Mouse (Mus musculus): ENCODE data around the gene Ctsz. TPM values are rescaled to one million over a fixed set of nuclear protein-coding genes. Genes with fewer than 3 reads are reported as not detected.

Ctsz gene
- polyA plus RNA-seq, 1 experiment from 2014 or later = 81.2 TPM

DNA sequence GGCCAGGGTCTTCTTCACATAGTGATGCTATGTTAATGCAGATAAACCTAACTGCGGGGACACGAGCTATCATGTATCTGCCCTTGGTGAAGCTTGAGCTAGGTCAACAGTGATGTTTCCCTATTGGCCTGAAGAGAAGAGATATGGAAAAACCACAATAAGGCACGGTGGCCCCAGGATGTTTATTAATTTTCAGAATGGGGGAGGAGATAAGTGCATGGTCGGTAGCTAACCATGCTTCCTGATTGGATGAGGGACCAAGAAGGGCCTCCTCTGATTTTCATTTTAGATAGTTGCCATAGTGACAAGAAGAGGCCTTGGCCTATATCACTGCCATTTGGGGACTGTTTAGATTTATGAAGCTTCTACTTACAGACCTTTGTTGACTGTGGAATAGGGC lies 31.5 kb upstream of the Ctsz start:
- Histone ChIP-seq H3K4me1 (replicated peaks; ENCODE audit: control insufficient read depth, insufficient read depth, low read length) (peaks cover 9% of the 10 kb centered on the region), H3K4me2 (ENCODE audit: low read length) (no peak overlapping the region), H3K27me3 (replicated peaks; ENCODE audit: control insufficient read depth, insufficient read depth, low read length) (no peaks in the 10 kb centered on the region), H3K36me3 (ENCODE audit: control insufficient read depth, insufficient read depth) (no peaks in the 10 kb centered on the region; the same call in 1 of the 2 replicates), H3K27ac (ENCODE audit: low read length) (no peak overlapping the region), H3K4me3 (replicated peaks; ENCODE audit: low read length) (no peak overlapping the region), H3K9ac (replicated peaks; ENCODE audit: low read depth, low read length) (no peak overlapping the region), H3K9me3 (ENCODE audit: control insufficient read depth, low read length) (no peaks in the 10 kb centered on the region)
- WGBS = 94% methylated on average over 4 of the region's 4 CpGs
- no peak for ATAC-seq

DNA sequence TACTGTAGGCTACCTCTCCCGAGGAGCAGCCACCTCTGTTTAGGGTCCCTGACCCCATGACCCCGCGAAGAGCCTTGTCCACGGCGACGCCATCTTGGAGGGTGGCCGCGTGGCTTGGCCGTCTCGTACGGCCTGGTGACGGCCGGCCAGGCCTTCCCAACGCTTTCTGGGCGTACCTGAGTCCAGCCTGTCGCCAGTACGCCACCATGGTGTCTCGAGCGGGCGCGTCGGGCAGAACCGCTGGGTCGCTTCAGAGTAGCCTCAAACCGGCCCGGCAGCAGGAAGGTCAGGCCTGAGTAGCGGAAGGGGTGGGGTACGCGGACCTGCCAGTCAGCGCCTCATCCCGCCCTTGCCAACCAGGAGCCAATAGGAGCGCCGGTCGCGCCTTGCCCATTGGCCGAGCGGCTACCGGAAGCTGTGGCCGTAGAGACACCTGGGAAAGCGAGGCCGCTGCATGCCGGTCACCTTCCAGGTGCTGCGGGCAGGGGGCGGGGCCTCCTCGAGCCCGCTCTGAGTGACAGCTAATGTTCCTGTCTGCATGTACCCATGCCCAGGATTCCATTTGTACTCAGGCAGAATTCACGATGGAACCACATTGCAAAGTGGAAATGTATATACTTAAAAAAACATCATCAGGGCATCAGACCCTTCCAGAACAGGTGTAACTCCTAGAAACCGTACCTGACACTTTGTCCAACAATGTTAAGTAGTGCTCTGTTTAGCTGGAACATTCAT lies 25.1 kb upstream of the Ctsz start, which contains the start of gene Atp5e:
TSS of gene Atp5e (minus strand) at position 317 of the 735 bp plus-strand sequence.
- WGBS = 3% methylated on average over 46 of the region's 48 CpGs
- Histone ChIP-seq H3K27me3 (replicated peaks; ENCODE audit: control insufficient read depth, insufficient read depth, low read length) (no peaks in the 10 kb centered on the region), H3K4me1 (replicated peaks; ENCODE audit: control insufficient read depth, insufficient read depth, low read length) (peaks cover 10% of the 10 kb centered on the region), H3K4me3 (replicated peaks; ENCODE audit: low read length) (peak within 1 kb of the TSS; percentile 97), H3K36me3 (ENCODE audit: control insufficient read depth, insufficient read depth) (peaks cover 10% of the 10 kb centered on the region; the same call in 1 of the 2 replicates), H3K9me3 (ENCODE audit: control insufficient read depth, low read length) (no peaks in the 10 kb centered on the region), H3K9ac (replicated peaks; ENCODE audit: low read depth, low read length) (peak within 1 kb of the TSS; percentile 93), H3K4me2 (ENCODE audit: low read length) (peak within 1 kb of the TSS; percentile 87), H3K27ac (ENCODE audit: low read length) (peak within 1 kb of the TSS; percentile 48; the same call in 1 of the 2 replicates)
- ATAC-seq = peak; percentile 100

DNA sequence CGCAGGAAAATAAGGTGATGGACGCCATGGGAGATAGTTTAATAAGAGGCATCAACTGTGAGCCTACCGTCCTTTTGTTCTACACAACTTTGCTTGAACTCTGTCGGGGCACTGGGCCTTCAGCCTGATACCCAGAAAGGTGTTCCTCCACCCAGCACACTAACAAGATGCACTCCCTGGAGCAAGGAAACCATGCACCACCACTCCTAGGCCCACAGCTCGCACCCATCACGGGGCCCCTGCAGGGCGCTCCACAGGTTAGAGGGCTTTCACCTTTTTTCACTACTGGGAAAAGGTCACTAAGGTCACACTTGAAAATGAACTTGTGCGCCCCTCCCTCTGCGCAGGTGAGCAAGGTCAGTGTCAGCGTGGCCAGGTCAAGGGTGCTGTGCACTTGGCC lies 24.5 kb upstream of the Ctsz start:
- Histone ChIP-seq H3K36me3 (ENCODE audit: control insufficient read depth, insufficient read depth) (peaks cover 10% of the 10 kb centered on the region; the same call in 1 of the 2 replicates), H3K4me3 (replicated peaks; ENCODE audit: low read length) (peak overlapping the region; percentile 97), H3K4me2 (ENCODE audit: low read length) (peak overlapping the region; percentile 87), H3K27me3 (replicated peaks; ENCODE audit: control insufficient read depth, insufficient read depth, low read length) (no peaks in the 10 kb centered on the region), H3K4me1 (replicated peaks; ENCODE audit: control insufficient read depth, insufficient read depth, low read length) (peaks cover 10% of the 10 kb centered on the region), H3K27ac (ENCODE audit: low read length) (no peak overlapping the region), H3K9me3 (ENCODE audit: control insufficient read depth, low read length) (no peaks in the 10 kb centered on the region), H3K9ac (replicated peaks; ENCODE audit: low read depth, low read length) (peak overlapping the region; percentile 93)
- WGBS = 37% methylated on average over 10 of the region's 10 CpGs
- ATAC-seq = peak; percentile 14

DNA sequence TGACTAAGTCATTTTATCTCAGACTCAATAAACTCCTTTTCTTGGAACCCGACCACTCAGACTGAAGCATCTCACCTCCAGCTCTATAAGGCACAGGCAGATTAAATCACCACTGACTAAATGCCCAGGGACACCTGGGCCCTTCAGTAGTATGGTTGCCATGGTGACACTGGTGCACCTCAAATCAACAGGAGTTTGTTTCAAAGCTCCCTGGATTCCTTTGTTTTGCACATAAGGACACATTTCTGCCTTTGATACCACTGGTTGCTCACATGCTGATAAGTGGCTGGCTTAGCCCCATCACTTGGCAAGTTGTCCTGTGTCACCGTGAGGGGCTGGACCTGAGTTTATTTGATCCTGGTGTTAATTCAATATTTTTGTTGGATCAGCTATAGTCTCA lies 20.5 kb upstream of the Ctsz start:
- Histone ChIP-seq H3K27ac (ENCODE audit: low read length) (no peak overlapping the region), H3K27me3 (replicated peaks; ENCODE audit: control insufficient read depth, insufficient read depth, low read length) (no peaks in the 10 kb centered on the region), H3K9me3 (ENCODE audit: control insufficient read depth, low read length) (no peaks in the 10 kb centered on the region), H3K4me2 (ENCODE audit: low read length) (no peak overlapping the region), H3K36me3 (ENCODE audit: control insufficient read depth, insufficient read depth) (peaks cover 10% of the 10 kb centered on the region; the same call in 1 of the 2 replicates), H3K4me3 (replicated peaks; ENCODE audit: low read length) (no peak overlapping the region), H3K4me1 (replicated peaks; ENCODE audit: control insufficient read depth, insufficient read depth, low read length) (peaks cover 10% of the 10 kb centered on the region), H3K9ac (replicated peaks; ENCODE audit: low read depth, low read length) (no peak overlapping the region)
- WGBS = 40% methylated on average over 2 of the region's 2 CpGs
- no peak for ATAC-seq

DNA sequence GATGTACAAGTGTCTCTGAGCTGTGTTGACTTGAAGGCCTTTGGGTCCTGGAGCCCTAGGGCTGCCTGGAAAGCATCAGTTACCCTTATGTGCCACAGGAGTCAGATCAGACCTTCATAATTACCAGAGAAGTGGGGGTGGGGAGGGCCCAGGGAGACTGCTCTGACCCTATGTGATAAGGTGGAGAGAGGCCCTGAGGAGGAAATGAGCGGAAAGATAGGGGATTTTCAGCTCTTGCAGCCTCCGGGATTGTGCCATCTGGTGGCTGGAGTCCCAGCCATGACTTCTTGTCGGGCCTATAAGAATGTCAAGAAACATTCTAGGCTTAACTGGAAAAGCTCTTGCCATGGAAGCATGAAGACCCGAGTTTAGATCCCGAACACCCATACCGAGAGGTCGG lies 14.8 kb upstream of the Ctsz start:
- Histone ChIP-seq H3K4me2 (ENCODE audit: low read length) (no peak overlapping the region), H3K36me3 (ENCODE audit: control insufficient read depth, insufficient read depth) (no peaks in the 10 kb centered on the region), H3K9ac (replicated peaks; ENCODE audit: low read depth, low read length) (no peak overlapping the region), H3K9me3 (ENCODE audit: control insufficient read depth, low read length) (no peaks in the 10 kb centered on the region), H3K4me3 (replicated peaks; ENCODE audit: low read length) (no peak overlapping the region), H3K4me1 (replicated peaks; ENCODE audit: control insufficient read depth, insufficient read depth, low read length) (no peaks in the 10 kb centered on the region), H3K27me3 (replicated peaks; ENCODE audit: control insufficient read depth, insufficient read depth, low read length) (no peaks in the 10 kb centered on the region), H3K27ac (ENCODE audit: low read length) (no peak overlapping the region)
- 75% methylated on average over 7 of the region's 7 CpGs for WGBS
- no peak for ATAC-seq

DNA sequence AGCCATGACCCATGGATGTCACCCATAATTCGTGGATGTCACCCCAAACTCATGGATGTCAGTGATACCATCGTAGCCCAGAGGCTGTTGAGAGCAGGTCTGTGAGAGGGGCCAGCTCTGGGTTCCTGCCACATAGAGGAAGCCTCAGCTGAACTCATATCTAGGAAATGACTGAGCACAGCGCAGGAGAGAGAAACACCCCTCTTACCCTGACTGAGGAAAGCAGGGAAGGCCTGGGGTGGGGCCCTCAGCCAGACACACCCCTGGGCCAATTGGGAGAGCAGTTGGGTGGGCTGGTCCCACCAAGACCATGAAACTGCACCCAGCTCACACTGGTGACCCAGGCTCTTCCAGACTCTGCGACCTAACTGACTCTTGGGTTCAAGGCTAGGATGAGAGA lies 11.5 kb upstream of the Ctsz start, which contains the start of gene Tubb1:
TSS of gene Tubb1 (plus strand) at position 343 of the 400 bp plus-strand sequence.
- Histone ChIP-seq H3K4me1 (replicated peaks; ENCODE audit: control insufficient read depth, insufficient read depth, low read length) (no peaks in the 10 kb centered on the region), H3K4me2 (ENCODE audit: low read length) (no peak within 1 kb of the TSS), H3K4me3 (replicated peaks; ENCODE audit: low read length) (no peak within 1 kb of the TSS), H3K36me3 (ENCODE audit: control insufficient read depth, insufficient read depth) (no peaks in the 10 kb centered on the region), H3K9me3 (ENCODE audit: control insufficient read depth, low read length) (no peaks in the 10 kb centered on the region), H3K9ac (replicated peaks; ENCODE audit: low read depth, low read length) (no peak within 1 kb of the TSS), H3K27me3 (replicated peaks; ENCODE audit: control insufficient read depth, insufficient read depth, low read length) (no peaks in the 10 kb centered on the region), H3K27ac (ENCODE audit: low read length) (no peak within 1 kb of the TSS)
- 84% methylated on average over 4 of the region's 4 CpGs for WGBS
- ATAC-seq = no peak

DNA sequence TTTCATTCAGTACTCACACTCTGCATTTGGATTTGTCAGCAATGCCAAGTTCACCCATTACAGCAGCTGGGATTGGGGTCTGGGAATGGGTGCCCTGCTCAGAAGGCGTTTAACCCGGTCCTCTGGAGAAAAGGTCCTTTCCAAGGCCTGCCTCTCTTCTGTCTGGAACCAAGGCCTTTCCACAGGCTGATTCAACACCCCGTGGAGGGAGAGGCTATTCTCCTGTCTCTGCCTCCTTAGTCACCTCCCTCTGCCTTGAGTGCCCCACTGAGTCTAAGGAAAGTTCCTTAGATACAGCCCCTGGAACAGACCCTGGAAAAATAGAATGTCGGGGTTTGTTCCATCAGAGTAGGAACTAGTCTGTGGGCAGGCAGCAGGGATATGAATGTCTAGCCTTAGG lies 9.6 kb upstream of the Ctsz start:
- Histone ChIP-seq H3K27me3 (replicated peaks; ENCODE audit: control insufficient read depth, insufficient read depth, low read length) (no peaks in the 10 kb centered on the region), H3K27ac (ENCODE audit: low read length) (no peak overlapping the region), H3K4me1 (replicated peaks; ENCODE audit: control insufficient read depth, insufficient read depth, low read length) (no peaks in the 10 kb centered on the region), H3K4me2 (ENCODE audit: low read length) (no peak overlapping the region), H3K9ac (replicated peaks; ENCODE audit: low read depth, low read length) (no peak overlapping the region), H3K4me3 (replicated peaks; ENCODE audit: low read length) (no peak overlapping the region), H3K9me3 (ENCODE audit: control insufficient read depth, low read length) (no peaks in the 10 kb centered on the region), H3K36me3 (ENCODE audit: control insufficient read depth, insufficient read depth) (no peaks in the 10 kb centered on the region)
- 93% methylated on average over 4 of the region's 4 CpGs for WGBS
- no peak for ATAC-seq

DNA sequence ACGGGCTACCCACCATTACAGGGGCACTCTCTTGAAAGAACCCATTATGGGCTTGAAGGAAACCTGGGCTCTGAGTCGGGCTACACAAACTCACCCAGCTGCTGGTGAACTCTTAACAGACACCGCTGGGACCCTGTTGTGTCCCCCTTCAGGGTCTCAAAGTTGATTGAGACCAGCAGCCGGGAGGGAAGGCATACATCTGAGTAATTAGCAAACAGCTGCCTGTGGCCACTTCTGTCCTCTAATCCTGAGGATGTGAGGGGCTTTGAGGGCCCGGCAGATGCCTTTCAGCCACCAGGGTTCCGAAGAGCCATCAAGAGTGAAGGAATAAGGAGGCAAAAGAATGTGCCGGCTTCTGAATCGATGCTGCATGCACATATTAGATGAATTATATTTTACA lies 8.1 kb upstream of the Ctsz start:
- WGBS = 53% methylated on average over 8 of the region's 8 CpGs
- no peak overlapping the region for H3K27ac ChIP-seq (ENCODE audit: low read length)
- H3K9me3 ChIP-seq (ENCODE audit: control insufficient read depth, low read length) = no peaks in the 10 kb centered on the region
- no peaks in the 10 kb centered on the region for H3K4me1 ChIP-seq (replicated peaks; ENCODE audit: control insufficient read depth, insufficient read depth, low read length)
- H3K4me3 ChIP-seq (replicated peaks; ENCODE audit: low read length) = no peak overlapping the region
- H3K36me3 ChIP-seq (ENCODE audit: control insufficient read depth, insufficient read depth) = no peaks in the 10 kb centered on the region
- no peak for ATAC-seq
- H3K4me2 ChIP-seq (ENCODE audit: low read length) = no peak overlapping the region
- H3K9ac ChIP-seq (replicated peaks; ENCODE audit: low read depth, low read length) = no peak overlapping the region
- H3K27me3 ChIP-seq (replicated peaks; ENCODE audit: control insufficient read depth, insufficient read depth, low read length) = no peaks in the 10 kb centered on the region

DNA sequence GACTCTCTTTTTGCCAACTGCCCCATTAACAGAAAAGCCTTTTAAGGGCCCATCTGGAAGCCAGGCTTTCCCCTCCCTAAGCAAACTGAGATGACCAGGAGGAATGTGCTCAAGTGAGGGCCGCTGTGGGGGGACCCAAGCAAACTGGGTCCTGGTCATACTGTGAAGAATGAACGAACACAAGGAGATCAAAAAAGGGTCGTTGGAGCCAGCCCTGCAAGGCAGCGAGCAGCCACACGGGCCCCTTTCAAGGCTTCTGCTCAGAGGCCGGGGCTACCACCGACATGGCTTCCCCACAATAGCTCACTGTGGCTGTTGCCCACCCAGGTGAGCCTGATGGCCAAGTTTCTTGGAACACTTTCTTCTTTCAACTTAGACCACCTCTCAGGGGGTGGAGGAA lies 7.7 kb upstream of the Ctsz start:
- no peaks in the 10 kb centered on the region for H3K9me3 ChIP-seq (ENCODE audit: control insufficient read depth, low read length)
- H3K36me3 ChIP-seq (ENCODE audit: control insufficient read depth, insufficient read depth) = no peaks in the 10 kb centered on the region
- H3K9ac ChIP-seq (replicated peaks; ENCODE audit: low read depth, low read length) = no peak overlapping the region
- no peaks in the 10 kb centered on the region for H3K27me3 ChIP-seq (replicated peaks; ENCODE audit: control insufficient read depth, insufficient read depth, low read length)
- H3K27ac ChIP-seq (ENCODE audit: low read length) = no peak overlapping the region
- H3K4me3 ChIP-seq (replicated peaks; ENCODE audit: low read length) = no peak overlapping the region
- H3K4me1 ChIP-seq (replicated peaks; ENCODE audit: control insufficient read depth, insufficient read depth, low read length) = no peaks in the 10 kb centered on the region
- H3K4me2 ChIP-seq (ENCODE audit: low read length) = no peak overlapping the region
- 58% methylated on average over 7 of the region's 7 CpGs for whole genome bisulfite sequencing
- ATAC-seq = no peak
